Mouse (Mus musculus): ENCODE measurements around the gene Tmem205.

Gene Tmem205

DNA sequence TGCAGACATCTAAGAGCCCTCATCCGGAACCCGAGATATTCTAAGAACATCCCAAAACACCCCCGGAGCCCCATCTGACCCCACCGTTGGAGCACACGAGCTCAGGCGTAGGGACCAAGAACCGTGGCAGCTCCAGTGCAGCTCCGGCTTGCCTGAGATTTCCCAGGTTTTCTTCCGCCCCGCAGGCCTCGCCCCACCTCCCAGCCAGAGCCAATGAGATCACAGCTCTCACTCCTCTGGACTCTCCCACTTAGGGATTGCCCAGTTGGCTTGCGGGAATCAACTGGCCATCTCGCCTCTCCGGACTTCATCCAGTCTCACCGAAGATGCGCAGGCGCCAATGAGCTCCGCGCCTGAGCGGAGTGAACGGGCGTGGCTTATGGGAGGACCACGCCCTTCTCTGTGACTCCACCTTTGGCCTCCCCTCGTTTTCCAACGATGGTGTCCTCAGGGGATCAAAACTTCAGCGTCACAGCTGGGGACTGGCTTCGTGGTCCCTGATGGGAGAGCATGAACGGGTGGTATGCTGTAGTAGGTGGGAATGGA, at the start of gene Tmem205, which contains the start of gene Ccdc159:
Gene Tmem205, minus strand, starts transcription at position 349 of the 546 bp plus-strand sequence.
Gene Ccdc159, plus strand, starts transcription at position 264 of the 546 bp plus-strand sequence.
- peak; percentile 79 for DNase-seq

DNA sequence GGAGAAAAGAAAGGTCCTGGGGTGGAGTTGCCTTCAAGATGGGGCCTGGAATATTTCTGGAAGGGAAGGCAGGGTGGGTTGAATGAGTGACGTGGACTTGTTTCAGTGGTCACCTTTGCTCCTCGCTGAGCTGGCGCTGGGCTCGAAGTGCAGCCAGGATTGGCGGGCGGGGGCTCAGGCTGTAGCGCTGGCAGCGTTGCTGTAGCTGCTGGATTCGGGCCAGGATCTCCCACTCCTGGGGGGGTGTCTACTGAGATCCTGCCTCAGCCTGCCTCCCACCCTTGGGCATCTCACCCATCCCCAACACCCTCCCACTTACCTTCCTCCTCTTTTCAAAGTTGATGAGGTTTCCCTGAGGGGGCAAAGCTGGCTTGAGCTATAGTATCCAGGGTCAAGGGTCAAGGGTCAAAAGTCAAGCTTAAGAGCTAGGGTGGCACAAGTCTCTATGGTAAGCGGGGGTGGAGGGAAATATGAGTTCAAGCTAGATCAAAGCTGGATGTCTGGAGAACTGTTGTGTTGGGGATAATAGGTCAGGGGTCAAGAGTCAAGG, 49.3 kb upstream of the Tmem205 start:
- no peak for DNase-seq

DNA sequence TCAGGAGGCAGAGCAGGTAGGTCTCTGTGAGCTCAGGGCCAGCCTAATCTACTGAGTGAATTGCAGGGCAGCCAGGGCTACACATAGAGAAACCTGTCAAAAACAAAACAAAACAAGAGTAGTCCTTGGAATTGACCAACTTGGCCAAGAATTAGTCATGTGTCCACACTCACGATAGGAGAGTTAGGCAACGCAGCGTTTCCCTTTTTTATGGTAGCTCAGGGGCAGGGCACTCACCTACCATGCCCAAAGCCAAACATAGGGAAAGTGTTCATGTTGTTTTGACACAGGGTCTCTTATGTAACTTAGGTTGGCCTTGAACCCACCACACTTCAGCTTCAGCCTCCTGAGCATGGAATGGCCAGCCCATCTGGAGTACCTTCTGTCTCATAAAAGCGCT, 41.9 kb upstream of the Tmem205 start:
- no peak for DNase-seq

DNA sequence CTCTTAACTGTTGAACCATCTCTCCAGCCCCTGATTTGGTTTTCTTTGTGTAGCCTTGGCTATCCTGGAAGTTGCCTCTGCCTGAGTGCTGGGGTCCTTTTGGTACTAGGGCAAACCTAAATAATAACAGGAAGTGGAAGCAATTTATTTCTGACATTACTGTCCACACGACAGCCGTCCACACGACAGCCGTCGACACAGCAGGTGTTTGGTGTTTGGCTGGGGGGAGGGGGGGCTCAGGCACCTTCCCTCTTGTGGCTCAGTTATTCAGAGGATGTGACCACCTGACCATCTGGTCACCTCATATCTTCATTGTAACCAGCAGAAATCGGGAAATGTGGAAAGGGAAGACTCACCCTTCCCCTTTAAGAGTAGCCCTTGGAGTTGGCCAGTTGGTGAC, 41.5 kb upstream of the Tmem205 start:
- DNase-seq: no peak

DNA sequence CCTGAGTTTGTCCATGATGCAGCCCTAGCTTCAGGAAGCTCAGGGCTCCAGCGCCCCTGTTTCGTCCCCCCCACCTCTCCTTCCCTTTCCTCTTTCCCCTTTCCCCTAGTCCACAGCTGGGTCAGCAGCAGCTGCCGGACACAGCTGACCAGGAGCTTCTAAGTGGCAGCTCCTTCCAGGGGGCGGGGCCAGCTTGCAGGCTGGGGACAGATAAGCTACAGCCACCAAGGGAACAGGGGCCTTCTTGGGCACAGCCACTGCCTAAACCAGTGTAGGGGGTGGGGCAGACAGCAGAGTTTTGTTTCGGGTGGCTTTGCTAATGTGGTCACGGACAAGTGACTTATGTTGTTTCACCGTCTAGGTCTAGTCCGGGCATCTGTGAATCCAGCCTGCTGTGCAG, 36.1 kb upstream of the Tmem205 start, which contains the start of gene Epor:
Gene Epor, minus strand, starts transcription at position 90 of the 400 bp plus-strand sequence.
- no peak for DNase-seq

DNA sequence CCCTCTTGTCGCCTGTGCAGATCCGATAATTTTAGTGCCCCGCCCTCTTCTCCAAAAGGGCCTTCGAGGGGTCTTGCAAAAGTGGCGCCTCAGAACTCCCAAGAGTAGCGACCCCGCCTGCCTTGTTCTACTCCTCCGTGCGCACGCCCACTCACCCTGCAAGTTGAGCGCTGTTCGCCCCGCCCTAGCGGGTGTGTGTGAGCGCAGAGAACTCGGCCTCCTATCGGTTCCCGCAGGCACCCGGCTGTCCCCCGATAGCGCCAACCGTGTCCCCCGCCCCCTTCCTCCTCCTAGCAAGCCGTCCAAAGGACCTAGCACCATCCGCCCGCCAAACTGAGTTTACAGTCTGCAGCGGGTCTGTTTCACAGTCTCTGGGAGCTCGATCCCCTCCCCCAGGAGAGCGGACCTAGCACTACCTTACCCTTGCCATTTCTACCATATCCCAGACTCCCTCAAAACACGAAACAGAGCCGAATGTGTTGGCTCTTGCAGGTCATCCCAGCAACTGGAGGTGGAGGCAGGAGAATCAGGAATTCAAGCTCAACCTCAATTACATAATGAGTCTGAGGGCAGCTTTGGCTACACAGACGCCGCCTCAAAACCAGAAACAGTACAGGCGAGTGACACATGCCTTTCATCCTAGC, 35.2 kb upstream of the Tmem205 start:
- peak; percentile 60 for DNase-seq

DNA sequence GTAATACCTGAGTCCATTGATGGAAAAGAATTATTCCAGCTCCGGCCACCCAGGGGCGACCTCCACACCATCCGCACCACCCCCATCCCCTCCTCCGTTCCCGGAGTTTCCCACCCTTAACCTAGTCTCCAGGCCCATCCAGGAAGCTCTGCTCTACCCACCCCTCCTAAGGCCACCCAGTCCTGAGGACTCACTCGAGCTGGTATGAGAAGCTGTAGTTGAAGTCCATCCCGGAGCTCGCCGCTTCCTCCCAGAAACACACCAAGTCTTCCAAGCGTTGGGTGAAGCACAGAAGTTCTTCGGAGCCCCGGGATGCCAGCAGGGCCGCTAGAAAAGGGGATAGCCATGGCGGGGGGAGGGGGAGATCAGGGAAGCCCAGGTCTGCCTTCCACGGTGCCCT, 34.7 kb upstream of the Tmem205 start:
- DNase-seq: no peak

DNA sequence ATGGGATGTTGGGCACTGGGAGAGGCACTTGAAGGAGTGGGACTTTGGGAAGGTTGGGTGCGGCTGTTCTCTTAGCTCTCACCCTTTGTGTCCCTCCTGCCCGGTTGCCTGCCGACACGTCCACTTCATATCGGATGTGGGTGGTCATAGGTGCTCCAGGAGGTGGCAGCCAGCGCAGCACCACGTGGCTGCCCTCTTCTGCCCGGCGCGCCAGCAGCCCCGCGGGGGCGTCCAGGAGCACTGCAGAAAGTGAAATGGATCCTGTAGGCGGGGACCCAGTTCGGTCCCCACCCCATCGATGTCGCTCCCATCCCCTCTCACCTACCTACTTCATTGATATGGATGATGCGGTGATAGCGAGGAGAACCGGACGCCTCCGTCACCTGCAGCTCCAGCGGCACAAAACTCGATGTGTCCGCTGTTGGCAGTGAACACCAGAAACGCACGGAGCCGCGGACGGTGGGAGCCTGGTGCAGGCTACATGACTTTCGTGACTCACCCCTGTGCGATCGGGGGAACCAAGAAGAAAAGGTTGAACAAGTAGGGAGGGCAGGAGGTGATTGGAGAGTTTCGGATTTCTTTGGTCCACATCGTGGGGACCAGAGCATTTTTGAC, 34.1 kb upstream of the Tmem205 start:
- no peak for DNase-seq

DNA sequence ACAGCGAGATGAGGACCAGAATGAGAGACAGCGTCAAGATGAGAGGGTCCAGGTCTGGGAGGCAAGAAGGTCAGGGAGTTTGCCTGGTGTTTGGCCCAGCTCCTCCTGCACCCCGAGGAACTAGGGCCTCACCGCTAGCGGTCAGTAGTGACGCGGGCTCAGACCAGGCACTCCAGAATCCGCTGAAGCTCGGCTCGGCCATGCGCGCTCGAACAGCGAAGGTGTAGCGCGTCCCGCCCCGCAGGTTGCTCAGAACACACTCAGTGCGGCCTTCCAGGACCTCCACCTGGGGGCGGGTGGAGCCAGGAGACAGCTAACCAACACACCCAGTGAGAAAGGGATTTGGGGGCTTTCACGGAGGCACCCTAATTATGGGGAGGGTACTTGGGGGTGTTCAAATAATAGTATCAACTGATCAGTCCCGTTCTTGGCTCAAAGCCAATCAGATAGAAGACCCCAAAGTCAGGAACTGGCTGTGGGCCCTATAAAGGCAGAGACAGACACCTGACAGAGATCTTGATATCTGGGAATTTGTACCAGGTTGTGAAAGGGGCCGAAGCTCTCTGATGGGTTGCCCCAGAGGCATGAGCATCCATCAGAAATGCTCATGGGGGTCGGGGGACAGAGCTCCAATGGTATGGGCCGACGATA, 33.3 kb upstream of the Tmem205 start:
- DNase-seq: no peak

DNA sequence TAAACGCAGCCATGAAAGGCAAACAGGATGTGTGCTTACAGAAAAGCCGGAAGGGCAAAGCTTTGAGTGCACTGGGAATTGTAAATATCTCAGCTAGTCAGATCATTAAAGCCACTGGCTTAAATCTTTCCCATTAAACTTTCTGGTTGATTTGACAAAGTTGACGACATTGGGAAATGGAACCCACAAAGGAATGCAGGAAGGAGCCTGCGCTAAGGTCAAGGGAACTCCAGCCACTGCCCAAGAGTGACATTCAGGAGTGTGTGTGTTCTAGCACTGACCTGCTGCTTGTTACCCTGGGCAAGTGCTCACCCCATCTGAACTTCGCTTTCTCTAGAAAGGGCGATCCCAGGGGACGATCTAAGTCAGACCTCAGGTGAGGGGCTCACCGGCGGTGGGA, 32.8 kb upstream of the Tmem205 start:
- no peak for DNase-seq

DNA sequence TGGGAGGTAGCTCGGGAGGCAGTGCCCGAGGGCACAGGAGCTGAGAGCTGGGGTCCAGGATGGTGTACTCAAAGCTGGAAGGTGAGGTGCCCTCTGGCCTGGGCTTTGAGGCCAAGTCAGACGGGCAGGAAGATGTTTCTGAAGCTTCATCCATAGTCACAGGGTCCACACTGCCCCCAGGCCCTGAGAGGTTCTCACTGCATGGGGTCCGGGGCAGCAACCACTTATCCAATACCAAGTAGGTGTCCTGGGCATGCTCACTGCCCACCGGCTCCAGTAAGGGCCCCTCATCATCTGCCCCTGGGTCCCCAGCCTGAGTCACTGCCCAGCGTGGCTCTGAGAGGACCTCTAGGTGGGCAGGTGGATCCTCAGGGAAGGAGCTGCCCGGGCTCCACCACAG, 31.9 kb upstream of the Tmem205 start:
- DNase-seq: no peak

DNA sequence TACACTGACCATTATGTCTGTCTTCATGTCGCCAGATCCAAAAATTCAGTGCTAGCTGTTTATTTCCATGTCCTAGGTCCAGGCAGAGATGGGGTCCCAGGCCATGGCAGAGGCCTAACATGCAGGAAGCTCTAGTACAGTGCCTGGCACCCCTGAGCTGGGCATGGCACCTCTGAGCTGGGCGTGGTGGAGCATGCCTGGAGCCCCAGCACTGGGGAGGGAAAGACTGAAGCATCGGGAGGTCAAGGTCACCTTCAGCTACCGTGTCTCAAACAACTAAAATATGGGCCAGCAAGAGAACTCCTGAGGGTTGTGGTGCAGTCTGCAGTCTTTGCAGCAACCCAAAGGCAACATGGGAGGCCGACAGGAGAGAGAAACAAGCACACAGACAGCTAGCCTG, 31.0 kb upstream of the Tmem205 start:
- no peak for DNase-seq

DNA sequence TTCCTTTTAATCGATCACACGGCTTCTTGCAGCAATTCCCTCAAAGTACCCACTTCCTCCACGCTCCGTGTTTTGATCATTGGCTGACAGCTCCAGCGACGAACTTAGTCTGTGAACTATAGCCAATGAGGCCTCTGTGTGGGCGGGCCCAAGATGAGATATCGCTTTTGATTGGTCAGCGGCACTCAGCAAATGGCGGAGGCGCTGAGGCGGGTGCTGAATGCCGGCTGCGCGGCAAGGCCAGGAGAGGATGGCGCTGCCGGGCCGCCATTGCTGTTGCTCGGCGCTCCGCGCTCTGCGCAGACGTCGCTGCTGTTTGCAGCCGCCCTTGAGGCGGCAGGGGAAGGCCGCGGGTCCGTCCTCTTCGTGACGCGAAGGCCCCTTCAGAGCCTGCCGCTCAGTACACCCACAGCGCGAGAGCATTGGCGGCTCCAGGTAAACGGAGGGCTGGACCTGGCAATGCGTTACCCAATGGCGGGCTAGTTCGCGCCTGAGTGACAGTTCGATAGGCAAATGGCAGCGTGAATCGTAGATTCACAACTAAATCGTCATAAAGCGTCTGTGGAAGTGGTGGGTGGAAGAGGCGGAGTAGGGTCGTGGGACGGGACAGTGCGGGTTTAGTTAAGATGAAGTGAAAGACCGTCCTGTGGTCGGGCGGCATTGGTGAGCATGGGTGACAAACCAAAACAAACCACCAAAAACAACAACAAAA, 28.4 kb upstream of the Tmem205 start, which contains the start of gene Swsap1:
Gene Swsap1, plus strand, starts transcription at position 186 of the 712 bp plus-strand sequence.
- DNase-seq: peak; percentile 96

DNA sequence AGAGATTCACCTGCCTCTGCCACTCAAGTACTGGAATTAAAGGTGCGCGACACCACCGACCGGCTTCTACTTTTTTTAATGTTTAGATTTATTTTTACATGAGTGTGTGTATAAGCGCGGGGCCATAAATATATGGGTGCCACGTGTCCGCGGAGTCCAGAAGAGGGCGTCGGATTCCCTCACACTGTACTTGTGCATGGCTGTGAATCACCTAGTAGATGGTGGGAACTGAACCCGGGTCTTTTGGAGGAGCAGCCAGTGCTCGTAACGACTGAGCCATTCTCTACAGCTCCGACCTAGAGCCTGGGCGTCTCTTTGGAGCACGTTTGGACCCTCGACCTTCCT, 27.8 kb upstream of the Tmem205 start:
- no peak for DNase-seq

DNA sequence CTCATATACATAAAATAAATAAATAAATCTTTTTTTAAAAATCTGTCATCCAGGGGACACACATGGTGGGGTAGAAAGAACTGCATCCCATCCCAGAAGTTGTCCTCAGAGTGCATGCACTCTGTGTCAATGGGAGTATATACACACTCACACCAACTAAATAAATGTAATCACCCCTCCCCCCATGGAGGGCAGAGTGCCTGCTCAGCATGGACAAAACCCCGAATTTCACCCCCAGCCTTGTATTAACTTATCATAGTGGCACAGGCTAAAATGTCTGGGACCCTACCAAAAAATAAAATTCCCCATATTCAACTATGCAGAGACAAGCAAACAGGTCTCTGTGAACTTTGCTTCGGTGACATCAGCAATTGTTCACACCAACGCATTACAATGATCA, 27.3 kb upstream of the Tmem205 start:
- DNase-seq: no peak

DNA sequence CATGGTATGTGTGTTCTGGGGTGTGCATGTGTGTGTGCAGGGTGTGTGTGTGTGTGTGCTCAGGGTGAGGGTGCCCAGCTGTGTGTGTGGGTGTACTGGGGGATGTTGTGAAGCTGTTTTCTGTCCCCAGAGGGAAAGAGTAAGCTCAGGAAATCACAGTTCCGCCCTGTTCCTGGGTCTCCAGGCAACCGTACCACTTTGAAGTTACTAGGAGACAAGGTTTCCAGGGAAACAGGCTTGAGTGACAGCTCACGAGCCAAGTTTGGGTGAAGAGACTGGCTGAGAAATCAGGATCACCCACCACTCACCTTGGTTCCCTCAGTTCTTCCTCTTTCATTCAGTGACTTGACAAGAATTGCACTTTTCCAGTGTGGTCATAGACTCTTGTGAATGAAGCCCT, 26.2 kb upstream of the Tmem205 start:
- DNase-seq: peak; percentile 51

DNA sequence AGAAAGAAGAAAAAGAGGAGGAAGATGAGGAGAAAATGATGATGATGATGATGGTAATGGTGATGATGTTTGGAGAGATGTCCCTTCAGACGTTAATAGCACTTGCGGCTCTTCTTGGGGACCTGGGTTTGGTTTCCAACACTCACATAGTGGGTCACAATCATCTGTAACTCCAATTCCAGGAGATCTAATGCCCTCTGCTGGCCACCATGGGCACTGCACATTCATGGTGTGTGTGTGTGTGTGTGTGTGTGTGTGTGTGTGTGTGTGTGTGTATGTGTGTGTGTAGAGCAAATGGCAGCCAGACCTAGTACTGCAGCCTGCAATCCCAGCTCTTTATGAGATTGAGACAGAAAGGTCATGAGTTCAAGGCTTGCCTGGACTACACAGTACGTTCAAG, 24.6 kb upstream of the Tmem205 start:
- no peak for DNase-seq

DNA sequence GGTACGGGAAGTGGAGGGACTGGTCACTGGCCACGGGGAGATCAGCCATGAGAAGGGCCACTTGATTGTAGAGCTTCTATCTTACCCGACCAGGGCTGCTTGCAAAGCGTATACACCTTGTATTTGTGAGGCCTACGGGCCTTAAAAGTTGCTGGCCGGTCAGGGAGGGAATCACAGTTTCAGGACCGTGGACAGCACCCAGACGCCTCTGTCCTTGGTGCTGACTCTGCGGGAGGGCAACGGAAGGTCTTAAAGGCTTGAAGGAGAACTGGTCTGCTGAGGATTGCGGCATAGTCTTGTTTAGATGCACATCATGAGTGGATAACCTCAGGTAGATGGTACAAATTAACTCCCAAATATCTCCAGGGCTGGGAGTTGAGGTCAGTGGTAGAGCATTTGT, 23.0 kb upstream of the Tmem205 start:
- peak; percentile 40 for DNase-seq

DNA sequence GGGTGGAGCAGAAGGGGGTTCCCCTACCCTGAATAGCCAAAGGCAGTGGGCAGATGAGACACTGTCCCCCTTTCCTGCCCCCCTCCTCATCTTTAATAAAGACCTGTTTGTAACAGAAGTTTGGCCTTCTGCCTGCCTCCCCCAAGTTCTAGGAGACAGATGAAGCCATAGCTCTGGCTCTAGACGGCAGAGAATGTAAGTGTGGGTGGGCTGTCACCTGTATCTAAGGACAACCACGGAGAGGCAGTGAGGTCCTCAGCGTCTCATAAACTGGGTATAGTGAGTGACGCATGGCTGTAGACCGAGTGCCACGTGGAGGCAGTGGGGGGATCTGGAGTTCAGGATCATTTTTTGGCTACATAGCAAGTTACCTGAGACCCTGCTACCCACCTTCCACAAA, 21.4 kb upstream of the Tmem205 start:
- DNase-seq: no peak

DNA sequence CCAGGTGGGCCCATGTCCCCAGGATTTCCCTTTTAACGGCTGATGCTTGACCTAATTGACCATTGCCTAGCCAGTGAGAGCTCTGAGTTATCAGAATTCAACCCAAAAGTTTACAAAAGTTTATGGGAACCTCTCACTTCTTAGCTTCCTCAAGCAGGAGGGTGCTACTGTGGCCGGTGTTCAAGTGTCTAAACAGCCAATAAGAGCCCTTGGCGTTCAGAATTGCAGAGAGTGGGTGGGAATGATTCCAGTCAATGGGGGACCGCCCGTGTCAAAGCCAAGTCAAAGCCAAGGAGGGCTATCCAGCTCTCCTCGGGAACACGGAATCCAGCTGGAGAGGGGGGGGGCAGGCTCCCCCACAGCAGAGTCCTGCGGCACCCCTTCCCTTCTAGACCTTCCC, 20.8 kb upstream of the Tmem205 start:
- DNase-seq: no peak

DNA sequence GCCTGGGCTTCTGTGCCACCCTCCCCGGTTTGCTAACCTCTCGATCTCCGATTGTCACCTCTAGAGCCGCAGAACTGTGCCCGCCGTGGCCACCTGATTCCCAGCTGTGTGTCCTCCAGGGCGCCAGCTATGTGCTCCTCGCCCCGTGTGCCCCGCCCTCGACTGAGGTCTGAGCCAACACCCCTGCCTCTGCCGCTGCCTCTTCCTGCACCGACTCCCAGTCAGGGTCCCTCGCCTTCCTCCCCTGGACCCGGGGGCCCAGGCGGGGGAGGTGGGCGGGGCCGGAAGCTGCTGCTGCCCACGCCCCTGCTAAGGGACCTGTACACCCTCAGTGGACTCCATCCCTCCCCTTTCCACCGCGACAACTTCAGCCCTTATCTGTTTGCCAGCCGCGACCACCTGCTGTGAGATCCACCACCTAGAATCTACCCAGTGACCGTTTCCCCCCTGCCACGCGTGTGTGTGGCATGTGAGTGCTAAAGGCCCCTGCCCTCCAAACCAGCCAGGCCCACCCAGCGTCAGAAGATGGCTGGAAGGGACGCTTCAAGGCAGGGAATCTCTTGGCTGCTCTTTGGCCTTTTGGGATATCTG, 20.3 kb upstream of the Tmem205 start:
- DNase-seq: no peak

DNA sequence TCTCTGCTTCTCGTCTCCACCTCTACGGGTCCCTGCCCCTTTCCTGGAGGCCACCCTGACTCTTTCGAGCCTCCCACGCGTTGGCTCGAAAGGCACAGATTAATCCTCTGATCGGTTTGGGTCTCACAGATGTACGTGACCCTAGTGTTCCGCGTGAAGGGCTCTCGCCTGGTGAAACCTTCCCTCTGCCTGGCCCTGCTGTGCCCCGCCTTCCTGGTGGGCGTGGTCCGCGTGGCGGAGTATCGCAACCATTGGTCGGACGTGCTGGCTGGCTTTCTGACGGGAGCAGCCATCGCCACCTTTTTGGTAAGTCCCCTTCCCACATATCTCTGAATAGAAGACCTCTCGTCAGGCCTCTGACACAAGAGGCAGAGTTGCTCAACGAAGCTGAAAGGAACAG, 16.9 kb upstream of the Tmem205 start:
- DNase-seq: no peak

DNA sequence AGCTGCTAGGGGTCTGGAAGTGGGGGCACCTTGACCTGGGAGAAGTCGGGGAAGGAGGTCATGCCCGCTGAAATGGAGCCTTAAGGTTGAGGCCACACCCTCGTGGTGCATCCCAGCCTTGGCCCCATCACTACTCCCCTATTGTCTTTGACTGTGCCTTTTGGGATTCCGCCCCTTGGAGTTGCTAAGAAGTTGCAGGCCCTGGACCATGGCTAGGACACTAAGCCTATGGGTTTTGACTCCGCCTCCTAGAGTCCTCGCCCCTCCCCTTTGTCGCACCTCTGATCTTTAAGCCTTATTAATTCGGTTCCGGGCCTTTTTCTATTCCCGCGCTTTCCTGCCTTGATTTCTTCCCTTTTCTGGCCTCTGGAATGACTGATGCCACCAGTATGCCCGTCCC, 16.3 kb upstream of the Tmem205 start:
- no peak for DNase-seq
